Mouse (Mus musculus) testis, adult 2 months (tissue): ENCODE measurements at regions not wholly inside any gene's neighbourhood (a gene's known extent, or its start where the extent isn't known, plus 50 kb on each side); places are given as distances from the start of the nearest gene placed in this dataset.

ENCODE experiments used
- CTCF ChIP-seq: fragments of 200-500 bp; IDR thresholded peaks from 2 replicates; pipeline ENCODE4 v1.5.1; 2012; ENCODE audit warnings: low read depth, mild to moderate bottlenecking, inconsistent platforms, low read length, moderate library complexity; ENCODE audit not compliant: control insufficient read depth, insufficient read depth, insufficient replicate concordance
- POLR2A ChIP-seq: fragments of 200-500 bp; IDR thresholded peaks from 2 replicates; pipeline ENCODE4 v1.6.1; 2012; ENCODE audit warnings: low read depth, mild to moderate bottlenecking, inconsistent platforms, low read length, moderate library complexity; ENCODE audit not compliant: control insufficient read depth

DNA sequence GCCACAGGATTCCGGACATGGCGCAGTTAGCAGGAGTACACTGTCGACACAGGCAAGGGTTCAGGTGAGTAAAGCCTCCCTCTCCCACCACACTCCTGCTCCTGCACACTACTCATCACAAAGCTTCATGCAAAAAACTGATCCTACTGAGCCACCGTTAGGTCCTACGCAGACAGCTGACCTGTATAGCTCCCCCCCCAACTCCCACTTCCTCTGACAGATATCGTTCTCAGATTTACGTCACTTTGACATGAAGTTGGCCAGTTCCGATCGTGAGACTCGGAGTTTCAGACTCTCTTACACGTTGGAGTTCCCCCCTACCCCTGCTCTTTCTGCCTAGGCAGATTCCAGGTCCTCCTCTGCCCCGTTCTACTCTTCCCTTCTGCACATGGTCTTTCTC, 91.6 kb upstream of the Tmc1 start:
- TF ChIP-seq CTCF, result no peak
- TF ChIP-seq POLR2A, result no peak
